Mouse (Mus musculus): Measurements from ENCODE around the gene Nos1ap. TPM values are rescaled to one million over a fixed set of nuclear protein-coding genes. Genes with fewer than 3 reads are reported as not detected.
A peak's percentile ranks its signal among the peaks of the same experiment; 100 is the strongest.

The Nos1ap gene
- total RNA-seq, 2 experiments from 2014 or later: 204 to 213 TPM

- DNase-seq: no peak
Measured at GRCm38 (mm10) chr1:170410402-170411191, 179.1 kb downstream of the Nos1ap start.

DNA sequence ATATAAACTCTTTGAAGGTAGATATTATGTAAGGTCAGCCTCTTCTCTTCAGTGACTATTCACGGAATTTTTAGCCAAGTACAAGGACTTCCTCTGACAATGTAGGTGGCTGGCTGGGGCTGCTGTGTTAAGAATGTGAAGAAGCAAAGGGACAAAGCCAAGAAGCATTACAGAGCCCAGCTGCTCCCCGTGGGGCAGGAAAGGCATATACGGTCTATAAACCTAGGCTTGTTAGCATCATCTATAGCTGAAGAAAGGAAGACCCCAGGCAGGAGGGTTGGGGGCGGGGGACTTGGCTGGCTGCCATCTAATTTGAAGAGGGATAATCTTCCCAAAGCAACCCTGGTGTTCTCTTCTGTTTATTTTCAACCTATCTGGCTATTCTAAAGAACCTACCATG lies 180.6 kb downstream of the Nos1ap start:
- no peak for DNase-seq

DNA sequence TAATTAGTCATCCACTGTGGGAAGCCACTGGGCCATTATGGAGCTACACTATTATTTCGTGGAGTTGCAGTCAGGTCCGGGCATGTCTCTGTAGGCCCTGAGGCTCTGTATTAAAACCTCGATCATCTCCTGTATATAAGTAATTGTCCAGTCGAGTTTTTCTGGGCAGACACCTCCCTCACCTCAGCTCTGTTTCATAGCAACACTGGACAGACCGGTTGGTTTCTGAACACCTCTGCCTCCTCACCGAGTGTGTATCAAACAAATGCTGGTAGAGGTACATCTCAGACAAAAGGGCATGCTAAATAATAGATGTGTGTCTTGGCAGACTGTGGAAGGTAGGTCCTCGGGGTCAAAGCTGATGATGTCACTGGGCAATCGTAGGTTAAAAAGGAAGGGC lies 182.7 kb downstream of the Nos1ap start:
- no peak for DNase-seq

- no peak for DNase-seq
Measured at GRCm38 (mm10) chr1:170405152-170405551, 184.5 kb downstream of the Nos1ap start.

DNA sequence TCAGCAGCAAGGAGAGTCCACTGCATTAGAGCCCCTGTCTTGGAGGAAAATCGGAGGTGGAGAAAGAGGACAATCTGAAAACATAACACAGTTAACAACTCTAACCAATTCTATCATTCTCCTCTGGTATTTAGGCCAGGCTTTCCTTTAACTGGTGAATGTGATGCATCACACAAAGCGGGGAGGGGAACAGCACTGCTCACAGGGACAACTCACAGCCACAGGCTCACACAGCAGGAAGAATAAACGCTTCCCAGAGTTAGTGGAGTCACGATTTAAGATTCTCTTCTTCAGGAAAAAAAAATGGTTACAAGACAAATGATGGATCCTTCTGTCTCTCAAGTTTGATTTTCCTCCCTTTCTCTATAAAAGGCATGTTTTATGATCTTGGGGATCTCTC lies 187.0 kb downstream of the Nos1ap start:
- no peak for DNase-seq

GRCm38 (mm10) chr1:170398866-170399265 lies 190.8 kb downstream of the Nos1ap start:
- DNase-seq: no peak

- DNase-seq: no peak
Measured at GRCm38 (mm10) chr1:170395101-170395500, 194.6 kb downstream of the Nos1ap start.

GRCm38 (mm10) chr1:170394641-170395040 lies 195.0 kb downstream of the Nos1ap start:
- no peak for DNase-seq

DNA sequence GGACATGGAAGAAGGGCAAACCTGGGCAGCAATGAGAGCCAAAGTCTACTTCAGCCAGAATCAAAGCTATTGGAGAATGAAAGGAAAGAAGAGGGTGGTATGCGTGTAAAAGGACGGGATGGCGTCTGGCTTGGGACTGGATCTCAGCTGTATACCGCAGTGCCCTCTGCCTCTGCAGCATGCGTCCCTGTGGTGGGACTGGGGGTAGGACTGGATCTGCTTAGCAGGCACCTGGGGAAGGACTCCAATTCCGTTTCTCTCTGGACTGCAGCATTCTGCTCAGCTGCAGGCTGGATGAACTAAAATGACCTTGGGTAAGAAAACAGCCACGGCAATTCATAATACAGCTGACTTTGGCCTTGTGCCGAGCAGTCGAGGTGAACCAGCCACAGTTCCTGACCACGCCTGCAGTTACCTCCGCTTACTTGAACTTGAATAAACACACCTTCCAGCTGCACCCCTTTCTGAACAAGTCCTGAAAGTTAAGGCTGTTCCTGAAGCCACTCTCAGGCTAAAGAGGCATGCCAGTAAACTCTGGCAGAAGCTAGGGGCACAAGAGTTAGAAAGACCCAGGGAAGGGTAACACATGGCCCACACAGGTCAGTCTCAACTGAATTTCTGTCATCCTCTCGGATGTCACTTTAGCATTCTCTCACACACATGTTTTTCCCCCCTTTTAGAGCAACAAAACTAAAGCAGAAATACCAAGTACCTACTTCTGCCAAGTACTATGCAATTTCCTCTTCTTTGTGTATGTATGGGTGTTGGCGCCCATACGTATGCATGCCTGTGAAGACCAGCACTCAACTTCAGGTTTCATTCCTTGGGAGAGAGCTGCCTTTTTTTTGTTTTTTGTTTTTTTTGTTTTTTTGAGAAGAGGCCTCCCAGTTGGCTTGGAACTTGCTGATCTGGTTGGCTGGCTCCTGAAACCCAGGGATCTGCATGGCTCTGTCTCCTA lies 196.6 kb downstream of the Nos1ap start:
- DNase-seq: no peak

DNA sequence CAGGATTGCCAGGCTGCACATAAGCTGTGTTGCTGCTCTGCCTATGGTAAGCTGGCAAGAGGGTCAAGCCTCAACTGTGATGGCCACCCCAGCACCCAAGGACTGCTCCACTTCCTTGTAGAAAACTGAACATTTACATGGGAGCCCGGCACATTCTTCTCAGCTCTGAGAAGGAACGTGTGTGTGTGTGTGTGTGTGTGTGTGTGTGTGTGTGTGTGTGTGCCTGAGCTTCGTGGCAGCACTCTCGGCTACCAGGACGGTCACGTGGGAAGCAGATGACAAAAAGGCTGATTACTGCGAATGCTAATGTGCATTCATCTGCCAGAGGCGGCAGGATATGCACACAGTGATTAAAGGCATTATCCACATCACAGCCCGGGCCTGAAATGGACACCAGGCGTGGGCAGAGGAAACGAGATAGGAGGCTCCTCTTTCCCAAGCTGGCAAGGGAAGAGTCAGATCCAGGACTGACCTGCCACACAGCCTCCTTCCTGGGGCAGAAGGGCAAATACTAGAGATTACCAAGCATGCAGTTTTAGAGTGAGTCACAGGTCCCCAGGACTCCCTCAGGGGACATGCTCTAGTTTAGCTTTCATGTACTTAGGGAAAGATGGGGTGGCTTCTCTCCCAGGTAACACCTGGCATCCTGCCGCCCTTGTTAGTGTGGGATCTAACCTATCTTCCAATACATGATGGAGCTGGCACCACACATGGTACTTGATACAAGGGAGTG lies 202.3 kb downstream of the Nos1ap start:
- DNase-seq: peak; percentile 40 to 52

- no peak for DNase-seq
Measured at GRCm38 (mm10) chr1:170385416-170385815, 204.2 kb downstream of the Nos1ap start.

GRCm38 (mm10) chr1:170383530-170383929 lies 206.1 kb downstream of the Nos1ap start:
- no peak for DNase-seq

DNA sequence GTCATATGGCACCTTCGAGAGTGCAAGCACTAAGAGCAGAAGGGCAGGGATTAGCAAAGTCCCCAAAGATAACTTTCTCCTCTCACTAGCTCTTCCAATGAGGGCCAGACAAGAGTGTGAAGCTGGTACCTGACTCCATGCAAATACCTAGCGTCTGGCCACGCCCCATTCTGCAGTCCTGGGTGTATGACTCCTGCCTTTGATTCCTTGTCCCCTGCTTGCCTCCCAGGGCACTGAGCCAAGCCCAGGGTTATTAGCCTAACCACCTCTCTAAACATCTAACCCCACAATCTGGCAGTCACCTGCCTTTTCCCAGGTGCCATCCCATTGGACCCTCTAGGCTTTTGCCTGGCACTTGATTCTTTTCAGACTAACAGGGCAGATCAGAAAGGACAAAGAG lies 208.2 kb downstream of the Nos1ap start:
- no peak for DNase-seq

GRCm38 (mm10) chr1:170380505-170380904 lies 209.2 kb downstream of the Nos1ap start:
- no peak for DNase-seq

- DNase-seq: no peak
Measured at GRCm38 (mm10) chr1:170375721-170376120, 213.9 kb downstream of the Nos1ap start.

- no peak for DNase-seq
Measured at GRCm38 (mm10) chr1:170373750-170374149, 215.9 kb downstream of the Nos1ap start.

- no peak for DNase-seq
Measured at GRCm38 (mm10) chr1:170371191-170371792, 218.4 kb downstream of the Nos1ap start.

DNA sequence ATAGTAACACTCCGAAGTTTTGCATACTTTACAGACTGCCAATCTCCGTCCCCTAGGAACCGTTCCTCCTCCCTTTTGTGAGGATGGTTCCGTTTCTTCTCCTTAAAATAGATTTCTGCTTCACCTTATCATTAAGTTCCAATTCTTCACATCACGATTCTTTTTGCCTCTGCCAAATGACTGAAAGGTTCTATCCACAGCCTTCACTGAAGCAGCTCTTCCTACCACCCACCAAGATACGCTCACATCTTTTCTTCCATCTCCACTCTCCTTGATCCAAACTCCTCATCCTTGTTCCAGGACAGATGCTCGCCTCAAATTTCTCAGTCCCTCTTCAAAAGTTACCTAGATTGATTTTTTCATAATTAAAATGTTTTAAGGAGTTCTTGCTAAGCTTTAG lies 220.8 kb downstream of the Nos1ap start:
- DNase-seq: no peak

- DNase-seq: no peak
Measured at GRCm38 (mm10) chr1:170366981-170367700, 222.5 kb downstream of the Nos1ap start.

- DNase-seq: no peak
Measured at GRCm38 (mm10) chr1:170363746-170364145, 225.9 kb downstream of the Nos1ap start.

- no peak for DNase-seq
Measured at GRCm38 (mm10) chr1:170360183-170360915, 229.3 kb downstream of the Nos1ap start.
